Mouse (Mus musculus): Measurements from ENCODE around the gene Cfc1. TPM values are rescaled to one million over a fixed set of nuclear protein-coding genes. Genes with fewer than 3 reads are reported as not detected.

Gene Cfc1
- 0.26 and 0.81 TPM in 2 replicates for polyA plus RNA-seq (2012; rRNA removed)

DNA sequence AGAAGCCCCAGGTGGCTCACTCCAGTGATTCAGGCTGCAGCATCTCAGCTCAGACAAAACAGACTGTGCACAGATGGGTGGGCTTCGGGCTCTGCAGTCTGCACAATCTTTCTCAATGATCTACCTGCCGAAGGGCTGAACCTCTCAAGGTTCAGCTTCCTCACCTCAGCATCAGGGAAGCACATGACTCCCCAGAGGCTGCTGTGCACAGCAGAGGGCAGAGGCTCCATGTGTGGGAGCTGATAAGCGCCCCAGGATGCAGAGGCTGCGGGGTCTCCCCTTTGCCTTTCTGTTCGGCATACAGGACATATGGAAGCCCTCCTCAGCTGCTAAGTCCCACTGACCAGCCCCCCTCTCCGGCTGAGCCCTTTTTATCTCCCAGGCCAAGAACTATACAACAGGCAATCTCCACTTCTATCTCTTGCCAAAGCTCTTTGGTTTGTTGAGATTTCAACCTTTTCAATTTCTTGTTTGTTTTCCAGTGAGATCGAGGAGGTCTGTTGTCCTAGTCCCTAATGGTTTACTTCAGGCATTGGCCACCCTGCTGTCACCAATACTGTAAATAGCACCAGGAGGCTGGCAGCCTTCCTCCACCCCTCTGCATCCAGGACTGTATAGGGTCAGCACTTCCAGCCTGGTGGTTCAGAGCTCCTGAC, at the start of gene Cfc1:
TSS of gene Cfc1 (plus strand) at position 606 of the 656 bp plus-strand sequence.

GRCm38 (mm10) chr1:34560843-34561242, 25.4 kb downstream of the Cfc1 start, which contains the start of gene Prss40:
Gene Prss40, minus strand, starts transcription at chr1:34560943.

DNA sequence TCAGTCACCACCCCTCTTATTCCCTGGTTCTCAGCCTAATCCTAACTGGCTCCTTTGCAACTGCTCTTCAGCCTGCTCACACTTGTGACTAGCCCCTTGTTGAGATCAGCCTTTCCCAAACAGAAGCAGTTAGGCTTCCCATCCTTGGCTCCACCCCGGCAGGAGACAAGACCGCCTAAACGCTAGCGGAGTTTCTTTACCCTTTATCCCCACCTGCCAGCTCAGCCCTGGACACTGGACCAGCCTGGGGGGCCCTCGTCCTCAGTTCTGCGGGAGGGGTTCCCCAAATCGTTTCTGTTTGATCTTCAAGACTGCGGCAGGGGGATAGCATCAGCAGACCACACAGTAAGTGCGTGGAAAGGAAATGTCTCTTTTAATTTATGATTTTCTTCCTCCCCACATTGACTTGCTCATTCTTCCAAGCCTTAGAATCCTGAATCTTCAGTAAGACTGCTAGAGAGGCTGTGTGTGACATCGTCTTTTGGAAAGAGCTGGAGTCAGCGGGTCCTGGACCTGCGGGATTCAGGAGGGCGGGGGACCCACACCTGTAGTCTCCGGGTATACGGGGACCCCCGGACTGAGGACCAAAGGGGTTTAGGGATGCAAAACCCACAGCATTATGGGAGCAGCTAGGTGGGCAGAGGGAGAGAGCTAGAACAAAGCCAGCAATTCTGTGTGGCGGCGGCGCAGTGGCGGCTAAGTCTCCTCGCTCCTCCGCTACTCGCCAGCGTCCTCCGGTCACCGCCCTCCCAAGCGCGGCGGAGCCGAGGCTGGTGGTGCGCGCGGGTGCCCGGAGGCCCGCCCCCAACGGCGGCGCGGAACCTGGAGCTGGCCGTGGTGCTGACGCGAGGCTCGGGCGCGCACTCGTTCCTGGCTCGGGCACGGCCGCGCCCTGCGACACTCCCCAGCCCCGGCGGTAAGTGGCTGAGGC, 43.7 kb downstream of the Cfc1 start, which contains the start of gene Amer3:
TSS of gene Amer3 (plus strand) at position 807 of the 931 bp plus-strand sequence.

Other genes with a start within 250 kb of the Cfc1 start
- gene Ccdc115, start 96.0 kb upstream of the Cfc1 start, polyA plus RNA-seq (2012; rRNA removed), result 30.7 and 38.7 TPM in 2 replicates
- 64.7 and 76.4 TPM in 2 replicates for gene Imp4, start 95.8 kb upstream of the Cfc1 start, polyA plus RNA-seq (2012; rRNA removed)
- 116 and 259 TPM in 2 replicates for gene Ptpn18, start 75.9 kb upstream of the Cfc1 start, polyA plus RNA-seq (2012; rRNA removed)
- gene Prss39, start 37.2 kb upstream of the Cfc1 start, polyA plus RNA-seq (2012; rRNA removed), result not detected in 2 replicates
- gene Prss40, start 25.3 kb downstream of the Cfc1 start, polyA plus RNA-seq (2012; rRNA removed), result not detected in 2 replicates
- not detected in 2 replicates for gene Amer3, start 44.0 kb downstream of the Cfc1 start, polyA plus RNA-seq (2012; rRNA removed)